Mouse (Mus musculus) ES-Bruce4 (cell line): ENCODE data around the gene Fcor.

Experiments used
- CTCF ChIP-seq: IDR thresholded peaks from one replicate; pipeline ENCODE4 v1.8.1; 2011; ENCODE audit warnings: low read depth, low read length
- EP300 ChIP-seq: IDR thresholded peaks from 2 replicates; pipeline ENCODE4 v1.6.1; 2011; ENCODE audit warnings: low read depth, low read length; ENCODE audit not compliant: insufficient read depth
- POLR2A ChIP-seq: IDR thresholded peaks from one replicate; pipeline ENCODE4 v1.8.1; 2011; ENCODE audit warnings: low read length; ENCODE audit not compliant: insufficient read depth

DNA sequence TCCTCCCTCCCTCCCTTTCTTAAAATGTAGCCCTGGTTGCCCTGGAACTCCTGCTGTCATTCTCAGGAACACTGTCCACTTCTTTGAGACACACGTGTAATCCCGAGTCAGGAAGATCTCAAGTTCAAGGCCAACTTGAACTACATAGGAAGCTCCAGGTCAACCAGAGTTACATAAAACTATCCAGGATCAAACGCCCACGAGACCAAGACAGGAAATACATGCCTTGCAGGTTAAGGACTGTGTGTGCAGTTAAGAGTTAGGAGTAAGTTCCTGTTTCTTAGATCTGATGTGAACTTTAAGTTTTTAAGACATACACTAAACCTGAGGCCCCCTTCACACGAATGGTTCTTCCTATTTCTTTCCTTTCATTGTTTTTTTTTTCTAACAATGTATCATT, 45.2 kb downstream of the Fcor start:
- no peak for TF ChIP-seq CTCF
- TF ChIP-seq POLR2A: no peak
- TF ChIP-seq EP300: no peak
